Mouse (Mus musculus): ENCODE measurements around the gene Cramp1l.

DNA sequence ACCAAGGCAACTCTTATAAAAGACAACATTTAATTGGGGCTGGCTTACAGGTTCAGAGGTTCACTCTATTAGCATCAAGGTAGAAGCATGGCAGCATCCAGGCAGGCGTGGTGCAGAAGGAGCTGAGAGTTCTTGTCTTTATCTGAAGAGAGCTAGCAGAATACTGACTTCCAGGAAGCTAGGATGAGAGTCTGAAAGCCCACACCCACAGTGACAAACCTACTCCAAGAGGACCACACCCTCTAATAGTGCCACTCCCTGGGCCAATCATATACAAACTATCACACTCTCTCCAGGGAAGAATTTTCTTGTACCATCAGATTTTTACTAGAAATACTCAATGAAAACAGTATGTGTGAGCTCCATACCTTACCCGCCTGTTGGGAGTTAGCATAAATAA lies 64.9 kb downstream of the Cramp1l start:
- TF ChIP-seq GATA1 (IDR thresholded peaks at IDR 0.05; ENCODE audit: borderline replicate concordance, low read length), result no peak
- no peak for TF ChIP-seq FLI1 (IDR thresholded peaks at IDR 0.05; ENCODE audit: low read length)
